Mouse (Mus musculus): ENCODE results near the gene Wapl. TPM values are rescaled to one million over a fixed set of nuclear protein-coding genes. Genes with fewer than 3 reads are reported as not detected.

Wapl gene
- total and polyA plus RNA-seq, 3 experiments: 77.7 to 114 (median 79.2) TPM

DNA sequence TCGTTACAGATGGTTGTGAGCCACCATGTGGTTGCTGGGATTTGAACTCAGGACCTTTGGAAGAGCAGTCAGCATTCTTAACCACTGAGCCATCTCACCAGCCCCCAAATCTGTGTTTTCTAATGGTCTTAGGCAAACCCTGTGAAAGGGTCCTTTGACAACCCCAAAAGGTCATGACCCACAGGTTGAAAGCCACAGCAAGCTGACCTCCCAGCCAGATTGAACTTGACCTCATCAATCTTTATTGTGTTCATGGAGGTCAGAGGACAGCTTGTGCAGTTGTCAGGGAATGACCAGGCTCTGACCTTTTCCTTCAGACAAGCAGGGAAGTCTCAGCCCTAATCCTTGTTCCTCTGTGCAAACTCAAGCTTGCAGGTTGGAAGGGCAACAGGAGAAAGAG is 10.3 kb upstream of the Wapl start:
- no peaks in the 10 kb centered on the region for H3K36me3 ChIP-seq (replicated peaks in 1 of 2; ENCODE audit: control insufficient read depth in 1 of 2, insufficient read depth in 1 of 2, low read length in 1 of 2)
- H3K4me2 ChIP-seq (ENCODE audit: insufficient read depth, low read depth, poor library complexity, severe bottlenecking): no peak overlapping the region
- no peak overlapping the region for H3K27ac ChIP-seq (ENCODE audit: insufficient read depth, low read depth)
- no peak for DNase-seq (ENCODE audit: extremely low read depth)
- no peaks in the 10 kb centered on the region for H3K4me1 ChIP-seq (ENCODE audit: control insufficient read depth in 1 of 2, insufficient read depth in 2 of 2)
- no peaks in the 10 kb centered on the region for H3K9me3 ChIP-seq (replicated peaks; ENCODE audit: low read length)
- in situ Hi-C loops (cut with MboI; ENCODE audit: low pct_ligation_motif_present, low pct_unique_long_range_greater_than_20kb, low sequenced_read_pairs): no loop called here
- H3K27me3 ChIP-seq (replicated peaks): peaks cover 4% of the 10 kb centered on the region
- H3K79me2 ChIP-seq (replicated peaks; ENCODE audit: control insufficient read depth, extremely low read depth, insufficient read depth, poor library complexity, severe bottlenecking): no peaks in the 10 kb centered on the region
- no peak overlapping the region for H3K4me3 ChIP-seq (replicated peaks in 1 of 3; ENCODE audit: low read depth in 2 of 3, low read length in 2 of 3, poor library complexity in 1 of 3)
- no peak overlapping the region for H3K9ac ChIP-seq (ENCODE audit: insufficient read depth, low read depth)
- dilution Hi-C loops (cut with MboI; ENCODE audit: extremely low pct_ligation_motif_present, extremely low pct_unique_long_range_greater_than_20kb, low sequenced_read_pairs): no loop called here
- TF ChIP-seq ELF1 (IDR thresholded peaks at IDR 0.05; ENCODE audit: low read depth, low read length) (no peak), ZMIZ1 (IDR thresholded peaks at IDR 0.05; ENCODE audit: low read depth, low read length) (no peak), JUN (IDR thresholded peaks at IDR 0.05; ENCODE audit: insufficient read depth, low read depth, low read length) (no peak), IRF4 (IDR thresholded peaks at IDR 0.05; ENCODE audit: low read depth, low read length) (no peak), RCOR1 (conservative IDR thresholded peaks at IDR 0.05; ENCODE audit: low read depth, low read length) (no peak), MAFK (IDR thresholded peaks at IDR 0.05; ENCODE audit: insufficient replicate concordance, low read length) (no peak), CTCF (conservative IDR thresholded peaks at IDR 0.05 in 1 of 2, IDR thresholded peaks at IDR 0.05 in 1 of 2; ENCODE audit: low read depth in 2 of 2, low read length in 2 of 2) (no peak), MAX (IDR thresholded peaks at IDR 0.05; ENCODE audit: low read length) (no peak), ETS1 (conservative IDR thresholded peaks at IDR 0.05; ENCODE audit: low read depth, low read length) (no peak), MXI1 (IDR thresholded peaks at IDR 0.05; ENCODE audit: low read depth, low read length) (no peak), USF2 (conservative IDR thresholded peaks at IDR 0.05; ENCODE audit: low read depth, low read length) (no peak), USF1 (IDR thresholded peaks at IDR 0.05; ENCODE audit: low read depth, low read length) (no peak), ZNF384 (IDR thresholded peaks at IDR 0.05; ENCODE audit: low read depth, low read length) (no peak), CHD2 (IDR thresholded peaks at IDR 0.05; ENCODE audit: low read length) (no peak), MEF2A (IDR thresholded peaks at IDR 0.05; ENCODE audit: borderline replicate concordance, low read depth, low read length) (no peak), GABPA (IDR thresholded peaks at IDR 0.05; ENCODE audit: insufficient replicate concordance, low read depth, low read length) (no peak), KAT2A (IDR thresholded peaks at IDR 0.05; ENCODE audit: insufficient replicate concordance, low read length) (no peak), BHLHE40 (IDR thresholded peaks at IDR 0.05; ENCODE audit: low read depth, low read length) (no peak), JUND (conservative IDR thresholded peaks at IDR 0.05; ENCODE audit: low read depth, low read length) (no peak)

DNA sequence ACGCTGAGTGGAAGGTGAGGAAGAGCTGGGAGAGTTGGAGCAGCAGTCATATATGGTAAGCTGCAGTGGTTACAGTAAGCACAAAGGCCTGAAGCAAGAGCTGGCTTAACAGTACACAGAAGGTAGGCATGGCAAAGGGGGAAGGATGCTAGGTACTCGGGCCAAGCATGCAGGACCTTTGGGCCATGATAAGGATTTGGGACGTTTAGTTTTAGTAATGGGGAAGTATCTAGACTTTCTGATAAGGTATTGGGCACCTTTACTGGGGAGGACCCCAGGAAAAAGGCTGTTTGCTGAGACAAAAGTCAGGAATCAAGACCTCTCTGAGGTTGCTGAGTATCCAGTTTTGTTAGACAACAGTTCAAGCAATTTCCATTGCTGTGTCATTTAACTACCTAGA is 4.6 kb upstream of the Wapl start:
- Histone ChIP-seq H3K27ac (ENCODE audit: insufficient read depth, low read depth) (no peak overlapping the region), H3K36me3 (replicated peaks in 1 of 2; ENCODE audit: control insufficient read depth in 1 of 2, insufficient read depth in 1 of 2, low read length in 1 of 2) (peaks cover 0 to 4% of the 10 kb centered on the region in 2 experiments), H3K9ac (ENCODE audit: insufficient read depth, low read depth) (no peak overlapping the region), H3K4me3 (replicated peaks in 1 of 3; ENCODE audit: low read depth in 2 of 3, low read length in 2 of 3, poor library complexity in 1 of 3) (no peak overlapping the region), H3K9me3 (replicated peaks; ENCODE audit: low read length) (no peaks in the 10 kb centered on the region), H3K27me3 (replicated peaks) (no peaks in the 10 kb centered on the region), H3K4me2 (ENCODE audit: insufficient read depth, low read depth, poor library complexity, severe bottlenecking) (no peak overlapping the region), H3K4me1 (ENCODE audit: control insufficient read depth in 1 of 2, insufficient read depth in 2 of 2) (peaks cover 0 to 15% of the 10 kb centered on the region in 2 experiments; a peak in 1 of 4 replicates), H3K79me2 (replicated peaks; ENCODE audit: control insufficient read depth, extremely low read depth, insufficient read depth, poor library complexity, severe bottlenecking) (peaks cover 3% of the 10 kb centered on the region)
- in situ Hi-C loops (cut with MboI; ENCODE audit: low pct_ligation_motif_present, low pct_unique_long_range_greater_than_20kb, low sequenced_read_pairs): no loop called here
- dilution Hi-C loops (cut with MboI; ENCODE audit: extremely low pct_ligation_motif_present, extremely low pct_unique_long_range_greater_than_20kb, low sequenced_read_pairs): no loop called here
- DNase-seq (ENCODE audit: extremely low read depth): no peak
- TF ChIP-seq POLR2A (IDR thresholded peaks at IDR 0.05; ENCODE audit: low read depth, low read length) (no peak), E2F4 (IDR thresholded peaks at IDR 0.05; ENCODE audit: insufficient replicate concordance, low read depth, low read length) (no peak), TCF12 (IDR thresholded peaks at IDR 0.05; ENCODE audit: low read depth, low read length) (no peak), EP300 (IDR thresholded peaks at IDR 0.05; ENCODE audit: low read length) (no peak), MAZ (IDR thresholded peaks at IDR 0.05; ENCODE audit: low read depth, low read length) (no peak), RCOR1 (conservative IDR thresholded peaks at IDR 0.05; ENCODE audit: low read depth, low read length) (no peak), ZNF384 (IDR thresholded peaks at IDR 0.05; ENCODE audit: low read depth, low read length) (no peak), ZC3H11A (IDR thresholded peaks at IDR 0.05; ENCODE audit: low read depth, low read length) (no peak), NELFE (IDR thresholded peaks at IDR 0.05; ENCODE audit: low read depth, low read length) (no peak)

All from CH12.LX (cell line).